Mouse (Mus musculus) brain, embryonic 14.5 days (tissue): Measurements from ENCODE around the gene Acy3.

Source experiments
- CTCF ChIP-seq: fragments of 200-500 bp; IDR thresholded peaks from 2 replicates; pipeline ENCODE4 v1.5.1; 2012; ENCODE audit warnings: inconsistent platforms, mild to moderate bottlenecking, moderate library complexity, borderline replicate concordance; ENCODE audit not compliant: insufficient read depth, insufficient read length; ENCODE audit errors: extremely low read depth
- POLR2A ChIP-seq: fragments of 200-500 bp; IDR thresholded peaks from 2 replicates; pipeline ENCODE4 v1.6.1; 2012; ENCODE audit warnings: mild to moderate bottlenecking, inconsistent platforms, borderline replicate concordance; ENCODE audit not compliant: poor library complexity, insufficient read depth, insufficient read length, severe bottlenecking; ENCODE audit errors: extremely low read depth

GRCm38 (mm10) chr19:3995505-3995904 is 9.1 kb downstream of the Acy3 start:
- no peak for TF ChIP-seq POLR2A
- TF ChIP-seq CTCF = no peak
